Mouse (Mus musculus) liver, embryonic 14.5 days (tissue): ENCODE results near the gene Tgfbr3l.

Experiments used
- CTCF ChIP-seq: IDR thresholded peaks from 2 replicates; pipeline ENCODE4 v1.5.1; 2016; ENCODE audit warnings: antibody characterized with exemption, low read depth, control low read depth
- EP300 ChIP-seq: IDR thresholded peaks from 2 replicates; pipeline ENCODE4 v1.6.1; 2016; ENCODE audit warnings: antibody characterized with exemption, low read depth

DNA sequence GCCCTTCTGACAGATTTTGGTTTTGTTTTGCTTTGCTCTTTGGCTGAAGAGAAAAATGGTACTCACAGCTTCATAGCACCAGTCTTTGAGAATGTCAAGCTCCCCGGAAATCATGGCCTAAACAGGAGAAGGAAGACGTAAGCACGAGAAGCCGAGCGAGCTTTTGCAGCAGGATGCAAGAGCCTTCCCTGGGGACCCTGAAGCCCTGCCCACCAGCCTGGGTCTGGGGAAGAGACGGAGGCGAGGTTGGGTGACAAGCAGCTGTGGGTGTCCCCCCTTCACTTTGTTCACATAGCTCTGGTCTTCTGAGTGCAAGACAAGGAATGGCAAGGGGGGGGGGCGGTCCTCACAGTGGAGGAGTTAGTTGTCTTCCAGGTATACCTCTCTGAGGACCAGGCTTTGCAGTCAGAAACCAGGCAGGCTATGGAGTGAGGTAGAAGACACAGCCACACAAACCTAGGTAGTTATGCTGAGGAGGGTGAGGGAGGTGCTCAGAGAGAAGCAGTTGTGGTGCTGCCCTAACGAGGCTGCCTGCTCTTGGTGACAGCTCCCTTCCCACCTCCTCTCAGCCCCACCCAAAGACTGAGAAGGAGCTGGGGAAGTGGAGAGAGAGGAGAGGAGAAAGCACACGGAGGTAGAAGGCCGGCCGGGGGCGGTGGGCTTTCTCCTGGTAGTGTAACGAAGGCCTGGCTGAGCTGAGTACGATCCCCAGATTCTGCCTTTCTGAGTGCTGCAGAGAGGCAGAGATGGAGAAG is 17.3 kb downstream of the Tgfbr3l start:
- TF ChIP-seq CTCF = no peak
- no peak for TF ChIP-seq EP300
